Mouse (Mus musculus) adrenal gland, adult 2 months (tissue): ENCODE data around the gene Babam2. TPM values are rescaled to one million over a fixed set of nuclear protein-coding genes. Genes with fewer than 3 reads are reported as not detected.

Source experiments
- DNase-seq: peaks from one replicate; pipeline ENCODE4 v3.0.0; 2021
- polyA plus RNA-seq: library from polyadenylated mRNA; depleted of rRNA; stranded (reverse); fragments of >200 nt; gene quantifications from 2 replicates; pipeline ENCODE4 v1.2.3, GENCODE M21; 2012
- total RNA-seq, 2 experiments: library from RNA; stranded (reverse); gene quantifications; 2 replicates each; pipeline ENCODE4 v1.2.3; 2021

The Babam2 gene
- total and polyA plus RNA-seq, 3 experiments, result 88.1 to 177 (median 90.5) TPM

DNA sequence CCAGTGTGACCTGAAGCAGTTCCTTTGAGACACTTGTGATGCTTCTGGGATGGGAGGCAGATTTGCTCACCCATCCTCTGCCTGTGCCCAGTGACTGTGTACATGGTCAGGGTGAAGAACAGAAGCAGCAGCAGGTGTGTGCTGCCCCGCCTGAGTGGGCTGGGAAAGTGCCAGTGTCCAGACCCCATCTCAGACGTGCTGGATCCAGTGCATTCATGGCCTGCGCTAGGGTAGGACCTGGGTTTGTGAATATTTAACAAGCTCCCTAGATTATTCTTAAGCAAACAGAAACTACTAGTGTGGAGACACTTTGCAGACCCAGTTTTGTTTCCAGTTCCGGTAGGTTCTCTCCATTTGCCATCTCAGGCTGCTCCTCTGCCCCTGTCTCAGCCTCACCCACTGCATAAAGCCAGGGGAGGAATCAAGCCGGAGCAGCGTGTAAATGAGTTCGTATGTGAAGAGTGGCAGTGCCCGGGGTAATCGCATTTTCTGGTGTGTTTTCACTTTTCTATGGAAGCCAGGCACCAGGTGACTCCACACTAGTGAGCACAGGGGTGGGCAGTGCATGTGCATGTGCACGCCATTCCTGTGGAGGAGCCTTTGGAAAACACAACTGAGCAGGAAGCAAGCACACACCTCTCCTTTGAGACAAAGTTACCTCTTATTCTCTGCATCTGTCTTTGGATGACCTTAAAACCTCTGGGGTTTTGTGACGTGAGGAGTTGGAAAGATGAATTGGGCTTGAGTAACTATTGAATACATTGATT lies 290.2 kb downstream of the Babam2 start:
- DNase-seq, result no peak

DNA sequence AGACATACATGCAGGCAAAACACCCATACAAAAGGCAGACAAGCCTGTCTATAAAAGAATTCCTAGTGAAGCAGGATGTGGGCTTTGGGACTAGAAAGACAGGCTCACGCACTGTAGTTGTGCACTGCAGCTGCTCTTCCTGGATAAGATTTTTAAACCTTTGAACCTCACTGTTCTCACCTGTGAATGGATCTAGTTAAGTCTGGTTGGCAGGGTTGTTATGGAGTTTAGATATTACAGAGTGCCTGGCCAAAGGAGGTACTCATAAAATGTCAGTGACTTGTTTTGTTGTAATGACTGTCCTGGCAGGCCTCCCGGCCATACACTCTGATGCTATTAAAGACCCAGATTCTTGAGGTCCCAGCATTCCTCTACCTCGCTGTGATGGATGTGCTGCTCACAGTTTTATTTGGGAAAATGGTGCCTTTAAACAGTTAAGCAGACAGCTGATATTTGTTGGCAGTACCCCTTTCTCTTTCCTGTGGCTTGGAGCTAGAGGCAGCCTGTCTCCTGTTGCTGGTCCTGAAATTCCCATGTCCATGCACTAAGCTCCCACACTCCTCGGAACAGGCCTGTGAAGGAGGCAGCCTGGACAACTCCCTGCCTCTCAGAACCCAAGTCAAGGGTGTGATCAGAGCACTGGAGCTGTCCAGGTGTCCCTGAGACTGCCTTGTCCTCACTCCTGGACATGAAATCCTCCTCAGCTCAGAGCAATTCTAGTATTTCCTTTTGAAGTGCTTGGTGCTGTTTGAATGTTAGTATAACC lies 299.9 kb downstream of the Babam2 start:
- no peak for DNase-seq

DNA sequence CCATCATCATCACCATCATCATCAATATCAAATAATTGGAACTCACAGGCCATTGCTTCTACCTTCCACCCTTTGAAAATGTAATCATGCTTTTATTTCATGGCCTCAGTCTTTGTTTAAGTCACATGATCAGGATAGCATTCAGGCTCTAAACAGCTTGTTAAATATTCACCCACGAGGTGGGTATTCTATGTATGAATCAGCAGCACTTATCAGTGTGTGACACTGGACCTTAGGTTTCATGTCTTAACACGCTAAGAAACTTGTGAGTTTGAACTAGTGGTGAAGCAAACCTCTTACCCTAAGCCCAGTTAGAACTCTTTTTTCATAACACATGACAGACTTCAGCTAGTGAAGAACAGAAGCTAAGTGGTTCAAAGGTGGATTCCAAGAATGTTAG lies 301.3 kb downstream of the Babam2 start:
- no peak for DNase-seq

DNA sequence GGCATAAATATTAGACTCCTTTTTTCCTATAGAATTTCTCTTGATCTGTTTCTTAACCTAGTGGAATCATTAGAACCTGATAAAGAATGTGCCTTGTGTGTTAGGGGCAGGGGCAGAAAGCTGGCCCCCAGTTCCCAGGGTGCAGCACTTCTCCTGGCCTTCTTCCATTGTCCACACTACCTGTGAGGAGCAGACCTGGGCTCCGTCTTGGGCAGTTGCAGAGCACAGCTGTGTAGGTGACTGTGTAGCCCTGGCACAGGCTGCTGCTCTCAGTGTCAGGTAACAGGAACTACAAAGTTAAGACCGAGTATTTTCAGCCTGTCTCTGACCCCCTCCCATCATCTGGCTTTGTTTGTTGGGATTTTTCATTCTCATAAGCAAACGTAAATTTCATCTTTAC lies 302.6 kb downstream of the Babam2 start:
- no peak for DNase-seq

GRCm38 (mm10) chr5:32001266-32001665 lies 303.8 kb downstream of the Babam2 start:
- DNase-seq, result peak; percentile 51

- peak; percentile 74 for DNase-seq
These were observed 304.3 kb downstream of the Babam2 start for GRCm38 (mm10) chr5:32001771-32002170.

GRCm38 (mm10) chr5:32008401-32008800 lies 310.9 kb downstream of the Babam2 start:
- DNase-seq, result no peak

- no peak for DNase-seq
These were observed 312.6 kb downstream of the Babam2 start for GRCm38 (mm10) chr5:32010056-32010455.

GRCm38 (mm10) chr5:32013053-32013452 lies 315.6 kb downstream of the Babam2 start:
- no peak for DNase-seq

- no peak for DNase-seq
These were observed 317.3 kb downstream of the Babam2 start for GRCm38 (mm10) chr5:32014786-32015185.

DNA sequence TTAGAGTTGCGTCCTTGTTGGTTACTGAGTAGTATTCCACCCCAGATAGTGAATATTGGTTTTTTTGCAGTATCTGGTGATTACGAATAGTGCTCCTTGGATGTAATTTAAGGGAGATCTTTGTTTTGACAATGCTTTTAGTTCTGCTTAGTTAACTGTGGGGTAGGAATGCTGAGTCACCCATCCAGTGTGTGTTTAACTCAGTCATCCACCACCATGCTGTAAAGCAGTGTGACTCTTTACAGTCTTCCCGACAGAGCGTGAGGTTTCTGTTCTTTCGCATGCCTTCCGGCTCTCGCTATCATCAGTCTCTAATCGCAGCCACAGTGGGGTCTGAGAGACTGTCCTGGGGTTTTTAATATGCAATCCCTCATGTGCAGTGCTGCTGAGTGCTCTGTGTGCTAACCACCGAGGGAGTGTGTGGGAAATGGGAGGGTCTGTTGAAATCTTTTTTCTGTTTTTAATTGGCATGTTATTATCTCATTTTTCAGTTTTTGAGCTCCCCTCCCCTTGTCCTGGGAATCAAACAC lies 318.5 kb downstream of the Babam2 start:
- no peak for DNase-seq

DNA sequence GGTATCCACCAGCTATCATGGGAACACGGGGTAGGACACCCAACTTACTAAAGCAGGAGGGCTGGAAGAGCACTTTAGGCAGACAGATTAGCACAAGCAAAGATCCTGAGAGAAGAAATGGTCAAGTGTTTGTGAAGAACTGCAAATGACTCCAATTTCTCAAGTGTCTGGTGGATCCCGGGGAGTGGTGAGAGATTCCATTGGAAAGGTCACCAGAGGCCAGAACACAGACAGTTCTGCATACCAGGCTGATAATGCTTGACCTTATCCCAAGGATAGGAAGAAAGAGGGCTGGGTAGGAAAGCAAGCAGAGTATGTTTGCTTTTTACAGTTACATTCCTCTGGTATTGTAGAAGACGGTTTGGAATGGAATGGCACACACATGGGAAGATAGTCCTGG lies 320.2 kb downstream of the Babam2 start:
- no peak for DNase-seq

DNA sequence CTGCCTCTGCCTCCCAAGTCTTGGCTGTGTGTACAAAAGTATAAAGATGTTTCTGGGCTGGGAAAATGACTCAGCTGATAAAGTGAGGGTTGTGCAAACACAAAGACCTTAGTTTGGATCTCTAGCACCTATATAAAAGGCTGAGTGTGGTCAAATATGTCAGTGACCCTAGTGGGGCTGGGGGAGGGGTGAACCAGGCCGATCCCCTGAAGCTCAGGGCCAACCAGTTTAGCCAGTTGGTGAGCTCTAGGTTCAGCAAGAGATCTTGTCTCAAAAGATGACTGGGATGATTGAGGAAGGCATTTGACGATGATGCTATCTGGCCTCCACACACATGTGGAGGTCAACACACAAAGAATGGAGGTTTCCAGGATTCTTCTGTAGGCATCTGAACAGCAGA lies 320.8 kb downstream of the Babam2 start:
- DNase-seq, result no peak

- DNase-seq, result no peak
These were observed 332.4 kb downstream of the Babam2 start for GRCm38 (mm10) chr5:32029834-32030433.

DNA sequence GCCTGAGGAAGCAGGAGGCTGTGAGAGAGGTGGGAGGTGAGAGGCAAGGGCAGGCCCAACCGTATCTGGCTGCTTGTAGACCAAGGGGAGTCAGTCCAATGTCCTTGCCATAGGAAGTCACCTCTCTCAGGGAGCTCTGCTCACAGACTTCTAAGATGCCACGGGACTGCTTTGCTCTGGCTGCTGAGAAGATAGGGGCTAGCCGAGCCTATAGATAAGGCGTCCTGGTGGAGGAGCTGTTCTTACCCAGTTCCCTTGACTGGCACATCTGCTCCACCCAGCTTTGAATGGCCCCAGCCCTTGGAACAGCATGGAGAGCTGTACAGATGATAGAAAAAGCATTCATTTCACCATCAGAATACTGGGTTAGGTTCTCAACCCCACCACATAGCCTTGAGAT lies 335.7 kb downstream of the Babam2 start:
- no peak for DNase-seq

- no peak for DNase-seq
These were observed 336.1 kb downstream of the Babam2 start for GRCm38 (mm10) chr5:32033621-32034020.

DNA sequence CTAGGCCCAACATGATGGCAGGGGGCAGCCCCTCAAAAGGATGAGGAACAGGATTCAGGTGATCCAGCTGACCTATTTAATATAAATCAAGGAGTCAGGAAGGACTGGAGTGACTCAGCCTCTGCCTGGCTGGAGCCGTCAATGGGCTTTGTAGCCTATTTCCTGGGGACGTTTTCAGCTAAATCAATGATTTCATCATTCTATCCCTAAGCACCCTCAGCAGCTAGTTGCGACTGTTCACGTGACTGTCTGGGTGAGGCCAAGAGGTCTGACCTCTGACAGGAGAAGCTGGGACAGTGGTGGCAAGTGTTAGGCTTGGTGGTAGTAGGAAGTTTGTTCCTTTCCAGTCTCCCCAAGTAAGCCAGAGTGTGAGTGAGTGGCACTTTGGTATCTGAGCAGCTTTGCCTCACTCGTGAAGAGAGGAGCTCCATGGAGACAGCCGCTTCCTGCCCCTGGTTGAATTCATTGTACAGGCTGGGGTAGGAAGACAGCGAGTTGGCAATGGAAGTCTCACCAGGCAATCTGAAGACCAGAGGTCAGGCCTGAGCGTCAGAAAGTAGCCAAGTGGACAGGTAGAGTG lies 337.1 kb downstream of the Babam2 start:
- peak; percentile 59 for DNase-seq

GRCm38 (mm10) chr5:32035721-32036320 lies 338.3 kb downstream of the Babam2 start:
- peak; percentile 43 for DNase-seq

DNA sequence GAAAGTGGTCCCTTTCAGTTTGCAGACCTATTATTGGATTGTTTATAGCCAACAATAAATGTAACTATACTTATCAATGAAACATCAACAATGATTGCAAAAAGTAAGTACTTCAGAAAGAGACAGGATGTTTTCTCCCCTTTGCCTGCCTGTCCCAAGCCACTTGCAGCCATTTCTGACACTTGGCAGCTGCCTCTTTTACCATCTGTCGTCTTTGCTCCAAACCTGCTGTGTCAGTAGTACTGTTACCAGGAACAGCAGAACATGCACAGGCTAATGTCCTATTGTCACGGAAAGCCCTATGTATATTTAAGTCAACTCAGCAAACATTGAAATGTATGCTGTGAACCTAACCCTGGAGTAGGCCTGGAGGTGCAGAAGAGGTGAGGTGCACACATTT lies 339.4 kb downstream of the Babam2 start:
- DNase-seq, result no peak

- no peak for DNase-seq
These were observed 340.1 kb downstream of the Babam2 start for GRCm38 (mm10) chr5:32037546-32037945.

GRCm38 (mm10) chr5:32038994-32039393 lies 341.5 kb downstream of the Babam2 start:
- DNase-seq, result no peak

DNA sequence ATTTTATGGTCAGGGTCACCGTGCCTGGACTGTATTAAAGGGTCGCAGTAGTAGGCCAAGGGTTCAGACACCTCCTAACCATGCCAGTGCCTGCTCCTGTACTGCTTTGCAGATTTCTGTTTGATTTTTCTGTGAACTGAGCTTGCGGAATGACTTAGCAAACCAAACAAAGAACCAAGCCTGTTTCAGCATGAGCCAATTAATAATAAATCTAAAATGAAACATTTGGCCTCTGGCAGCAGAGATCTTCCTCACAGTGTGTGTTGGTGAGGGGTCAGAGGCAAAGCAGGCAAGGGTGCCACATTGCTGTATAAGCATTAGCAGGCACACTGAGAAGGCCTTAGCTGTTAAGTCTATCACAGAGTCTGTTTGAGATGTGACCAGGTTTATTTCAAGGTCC lies 342.0 kb downstream of the Babam2 start:
- no peak for DNase-seq
